Mouse (Mus musculus): ENCODE results near the gene Plpp7. TPM values are rescaled to one million over a fixed set of nuclear protein-coding genes. Genes with fewer than 3 reads are reported as not detected.

The Plpp7 gene
- polyA plus RNA-seq, 1 experiment from 2014 or later = 2.1 TPM

DNA sequence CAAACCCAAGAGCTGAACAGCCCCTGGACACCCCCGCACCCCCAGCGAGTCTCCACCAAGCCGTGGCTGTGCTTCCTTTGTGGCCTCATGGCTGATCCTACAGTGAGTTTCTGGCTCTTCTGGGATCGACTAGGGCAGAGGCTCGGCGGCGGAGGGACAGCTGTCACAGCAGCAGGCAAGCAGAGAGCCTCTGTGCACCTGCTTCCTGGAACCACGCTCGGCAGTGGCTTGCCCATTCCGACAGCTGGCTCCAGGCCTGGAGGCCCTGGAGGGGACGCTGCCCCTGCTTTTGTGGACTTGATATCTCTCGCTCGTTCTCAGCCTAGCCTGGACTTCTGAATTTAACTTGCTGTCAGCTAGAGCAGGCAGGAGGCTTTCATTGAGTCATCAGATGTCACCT, 30.4 kb upstream of the Plpp7 start:
- Histone ChIP-seq H3K9me3 (replicated peaks; ENCODE audit: control insufficient read depth, low read length) (no peaks in the 10 kb centered on the region), H3K4me2 (ENCODE audit: low read depth, low read length) (no peak overlapping the region), H3K36me3 (ENCODE audit: control insufficient read depth, insufficient read depth) (peaks cover 22% of the 10 kb centered on the region), H3K4me1 (ENCODE audit: control insufficient read depth, low read depth, low read length) (peaks cover 42% of the 10 kb centered on the region), H3K9ac (ENCODE audit: low read depth, low read length) (no peak overlapping the region), H3K27me3 (ENCODE audit: control insufficient read depth, insufficient read depth, low read depth, low read length) (no peaks in the 10 kb centered on the region), H3K27ac (ENCODE audit: low read length) (peak overlapping the region; percentile 30), H3K4me3 (ENCODE audit: low read depth, low read length) (no peak overlapping the region)
- ATAC-seq (ENCODE audit: low read depth) = no peak
- 50% methylated on average over 13 of the region's 13 CpGs for WGBS (ENCODE audit: insufficient replicate concordance)

DNA sequence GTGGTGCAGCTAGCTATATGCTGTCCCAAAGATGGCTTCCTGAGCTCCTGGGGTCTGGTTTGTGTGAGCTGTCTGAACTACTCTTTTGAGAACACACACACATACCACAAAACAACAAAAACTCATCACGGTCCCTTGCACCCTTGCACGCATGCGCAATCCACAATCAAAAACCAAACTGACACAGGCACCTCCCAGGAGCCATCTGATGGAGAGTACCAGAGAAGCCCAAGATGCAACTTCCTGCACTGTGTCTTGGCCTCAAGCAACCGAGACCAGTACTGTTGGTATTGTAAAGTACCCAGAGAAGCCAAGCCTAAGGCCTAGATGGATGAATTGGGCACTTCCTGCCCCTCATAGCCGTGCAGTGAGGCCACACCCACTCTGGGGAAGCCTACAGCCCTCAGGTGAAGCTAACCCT, 29.9 kb upstream of the Plpp7 start:
- H3K9me3 ChIP-seq (replicated peaks; ENCODE audit: control insufficient read depth, low read length) = no peaks in the 10 kb centered on the region
- H3K27ac ChIP-seq (ENCODE audit: low read length) = peak overlapping the region; percentile 20; the same call in 1 of the 2 replicates
- no peak for ATAC-seq (ENCODE audit: low read depth)
- no peak overlapping the region for H3K4me3 ChIP-seq (ENCODE audit: low read depth, low read length)
- H3K4me1 ChIP-seq (ENCODE audit: control insufficient read depth, low read depth, low read length) = peaks cover 41% of the 10 kb centered on the region
- H3K27me3 ChIP-seq (ENCODE audit: control insufficient read depth, insufficient read depth, low read depth, low read length) = no peaks in the 10 kb centered on the region
- 63% methylated on average over 5 of the region's 5 CpGs for WGBS (ENCODE audit: insufficient replicate concordance)
- H3K36me3 ChIP-seq (ENCODE audit: control insufficient read depth, insufficient read depth) = peaks cover 22% of the 10 kb centered on the region
- H3K4me2 ChIP-seq (ENCODE audit: low read depth, low read length) = no peak overlapping the region
- H3K9ac ChIP-seq (ENCODE audit: low read depth, low read length) = no peak overlapping the region

DNA sequence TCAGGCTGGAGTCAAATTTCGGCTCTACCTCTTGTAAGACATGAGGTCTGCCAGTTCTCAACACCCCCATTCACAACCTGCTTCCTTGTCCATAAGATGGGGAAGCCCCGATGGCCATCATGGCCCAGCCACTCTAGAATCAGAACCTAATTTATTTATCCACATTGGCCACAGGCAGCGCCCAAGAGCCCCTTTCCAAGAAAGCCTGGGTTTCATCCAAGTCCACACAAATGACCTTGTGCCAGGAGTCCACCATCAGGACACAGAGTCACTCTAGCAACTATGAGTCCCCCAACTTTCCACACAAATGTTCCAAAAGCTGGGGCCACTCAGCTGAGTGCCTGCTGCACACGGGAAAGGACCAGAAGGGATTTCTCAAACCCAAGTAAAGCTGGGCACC, 29.3 kb upstream of the Plpp7 start:
- Histone ChIP-seq H3K9ac (ENCODE audit: low read depth, low read length) (no peak overlapping the region), H3K27ac (ENCODE audit: low read length) (no peak overlapping the region), H3K4me1 (ENCODE audit: control insufficient read depth, low read depth, low read length) (peaks cover 35% of the 10 kb centered on the region), H3K9me3 (replicated peaks; ENCODE audit: control insufficient read depth, low read length) (no peaks in the 10 kb centered on the region), H3K36me3 (ENCODE audit: control insufficient read depth, insufficient read depth) (peaks cover 22% of the 10 kb centered on the region), H3K27me3 (ENCODE audit: control insufficient read depth, insufficient read depth, low read depth, low read length) (no peaks in the 10 kb centered on the region), H3K4me2 (ENCODE audit: low read depth, low read length) (no peak overlapping the region), H3K4me3 (ENCODE audit: low read depth, low read length) (no peak overlapping the region)
- WGBS (ENCODE audit: insufficient replicate concordance) = 82% methylated on average over 4 of the region's 4 CpGs
- no peak for ATAC-seq (ENCODE audit: low read depth)

DNA sequence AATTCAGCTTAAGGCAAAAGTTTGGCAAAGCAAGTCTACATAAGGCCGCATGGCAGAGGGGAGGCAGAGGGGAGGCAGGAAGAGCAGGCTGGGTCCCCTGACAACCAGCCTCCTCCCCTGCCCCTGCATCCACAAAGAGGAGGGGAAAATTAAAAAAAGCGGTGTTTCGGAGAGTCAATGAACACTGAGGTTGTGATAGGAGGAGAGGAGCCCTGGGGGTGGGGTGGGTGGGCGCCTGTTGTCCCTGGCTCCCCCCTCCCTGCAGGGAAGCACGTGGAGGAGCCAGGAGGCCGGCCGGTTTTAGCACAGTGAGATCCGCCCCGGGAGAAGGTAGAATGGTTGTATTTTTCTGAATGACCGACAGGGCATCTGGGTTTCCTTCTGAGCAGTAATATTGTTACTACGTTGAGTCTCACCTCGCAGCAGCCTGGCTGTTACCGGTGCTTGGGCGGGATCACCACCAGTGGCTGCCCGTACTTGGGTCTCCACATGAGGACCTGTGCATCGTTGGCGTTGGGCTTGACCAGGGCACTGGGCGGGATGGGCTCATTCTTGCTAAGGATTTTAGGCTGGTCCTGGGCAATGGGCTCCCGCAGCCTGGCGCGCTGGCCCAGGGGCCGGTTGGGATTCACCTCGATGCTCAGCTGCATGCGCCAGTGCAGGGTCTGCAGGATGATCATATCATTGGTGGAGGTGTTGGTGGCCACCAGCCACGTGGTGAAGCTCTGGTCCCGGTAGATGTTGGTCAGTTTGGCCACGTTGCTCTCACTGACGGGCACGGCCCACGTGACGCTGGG, 26.3 kb upstream of the Plpp7 start:
- H3K36me3 ChIP-seq (ENCODE audit: control insufficient read depth, insufficient read depth) = peaks cover 22% of the 10 kb centered on the region
- H3K4me3 ChIP-seq (ENCODE audit: low read depth, low read length) = no peak overlapping the region
- no peak overlapping the region for H3K9ac ChIP-seq (ENCODE audit: low read depth, low read length)
- no peak overlapping the region for H3K27ac ChIP-seq (ENCODE audit: low read length)
- H3K9me3 ChIP-seq (replicated peaks; ENCODE audit: control insufficient read depth, low read length) = no peaks in the 10 kb centered on the region
- 81% methylated on average over 31 of the region's 31 CpGs for WGBS (ENCODE audit: insufficient replicate concordance)
- no peak overlapping the region for H3K4me2 ChIP-seq (ENCODE audit: low read depth, low read length)
- H3K27me3 ChIP-seq (ENCODE audit: control insufficient read depth, insufficient read depth, low read depth, low read length) = no peaks in the 10 kb centered on the region
- peaks cover 5% of the 10 kb centered on the region for H3K4me1 ChIP-seq (ENCODE audit: control insufficient read depth, low read depth, low read length)
- ATAC-seq (ENCODE audit: low read depth) = no peak

DNA sequence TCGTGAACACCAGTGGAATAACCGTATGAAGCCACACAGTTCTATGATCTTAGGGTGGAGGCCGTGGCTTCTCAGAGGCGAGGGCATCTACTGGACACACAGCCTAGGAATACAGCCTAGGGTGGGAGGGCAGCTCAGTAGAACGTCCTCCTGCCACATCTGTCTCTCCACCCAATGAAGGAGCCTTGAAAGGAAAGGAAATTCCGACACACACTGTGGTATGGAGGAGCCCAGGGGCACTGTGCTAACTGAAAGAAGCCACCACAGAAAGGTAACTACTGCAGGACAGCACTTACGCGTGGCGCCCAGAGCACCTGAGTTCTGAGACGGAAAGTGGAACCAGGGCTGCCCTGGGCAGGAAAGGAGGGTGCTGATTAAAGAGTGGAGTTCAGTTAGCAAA, 24.6 kb upstream of the Plpp7 start:
- H3K27ac ChIP-seq (ENCODE audit: low read length) = no peak overlapping the region
- peaks cover 4% of the 10 kb centered on the region for H3K4me1 ChIP-seq (ENCODE audit: control insufficient read depth, low read depth, low read length)
- peaks cover 21% of the 10 kb centered on the region for H3K36me3 ChIP-seq (ENCODE audit: control insufficient read depth, insufficient read depth)
- H3K27me3 ChIP-seq (ENCODE audit: control insufficient read depth, insufficient read depth, low read depth, low read length) = no peaks in the 10 kb centered on the region
- ATAC-seq (ENCODE audit: low read depth) = no peak
- no peak overlapping the region for H3K9ac ChIP-seq (ENCODE audit: low read depth, low read length)
- no peak overlapping the region for H3K4me3 ChIP-seq (ENCODE audit: low read depth, low read length)
- H3K9me3 ChIP-seq (replicated peaks; ENCODE audit: control insufficient read depth, low read length) = no peaks in the 10 kb centered on the region
- WGBS (ENCODE audit: insufficient replicate concordance) = 87% methylated on average over 10 of the region's 10 CpGs
- no peak overlapping the region for H3K4me2 ChIP-seq (ENCODE audit: low read depth, low read length)

DNA sequence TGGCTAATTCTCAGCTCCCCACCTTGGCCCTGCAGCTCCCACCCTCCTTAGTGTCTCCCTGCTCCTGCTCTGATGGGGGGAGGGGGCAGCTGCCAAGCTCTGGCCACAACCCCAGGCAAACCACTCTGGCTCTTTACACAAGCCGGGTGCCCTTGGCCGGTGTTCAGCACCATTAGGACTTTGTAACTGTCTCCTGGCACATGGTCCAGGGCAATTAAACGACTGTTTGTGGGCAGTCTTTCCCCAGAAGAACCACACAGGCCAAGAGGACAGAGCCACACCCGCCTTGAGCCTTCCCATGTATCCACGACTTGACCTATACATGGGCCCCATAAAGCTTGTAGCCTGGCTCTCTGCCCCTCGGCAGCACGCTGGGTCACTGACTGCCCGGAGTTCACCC, 20.9 kb upstream of the Plpp7 start:
- Histone ChIP-seq H3K9ac (ENCODE audit: low read depth, low read length) (no peak overlapping the region), H3K36me3 (ENCODE audit: control insufficient read depth, insufficient read depth) (peaks cover 3% of the 10 kb centered on the region), H3K27ac (ENCODE audit: low read length) (no peak overlapping the region), H3K4me3 (ENCODE audit: low read depth, low read length) (no peak overlapping the region), H3K4me2 (ENCODE audit: low read depth, low read length) (no peak overlapping the region), H3K9me3 (replicated peaks; ENCODE audit: control insufficient read depth, low read length) (no peaks in the 10 kb centered on the region), H3K27me3 (ENCODE audit: control insufficient read depth, insufficient read depth, low read depth, low read length) (no peaks in the 10 kb centered on the region), H3K4me1 (ENCODE audit: control insufficient read depth, low read depth, low read length) (peaks cover 20% of the 10 kb centered on the region)
- WGBS (ENCODE audit: insufficient replicate concordance) = 67% methylated on average over 8 of the region's 8 CpGs
- ATAC-seq (ENCODE audit: low read depth) = peak; percentile 25; the same call in 1 of the 2 replicates

DNA sequence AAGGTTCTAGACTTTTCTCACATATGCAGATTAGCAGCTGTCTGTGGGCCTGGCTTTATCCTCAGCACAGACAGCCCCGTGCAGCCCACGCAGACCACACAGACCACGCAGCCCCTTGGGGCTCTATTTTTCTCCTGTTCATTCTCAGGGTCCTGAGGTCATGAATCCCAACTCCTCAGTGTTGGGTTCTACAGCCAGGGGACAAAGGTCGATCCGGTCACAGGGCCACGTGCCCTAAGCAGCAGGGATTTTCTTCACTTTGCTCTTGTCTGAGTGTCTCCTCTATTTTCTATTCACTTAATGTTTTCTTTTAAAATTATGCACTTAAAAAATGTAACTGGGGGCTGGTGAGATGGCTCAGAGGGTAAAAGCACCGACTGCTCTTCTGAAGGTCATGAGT, 20.0 kb upstream of the Plpp7 start:
- H3K27me3 ChIP-seq (ENCODE audit: control insufficient read depth, insufficient read depth, low read depth, low read length) = no peaks in the 10 kb centered on the region
- H3K27ac ChIP-seq (ENCODE audit: low read length) = no peak overlapping the region
- no peak overlapping the region for H3K4me2 ChIP-seq (ENCODE audit: low read depth, low read length)
- ATAC-seq (ENCODE audit: low read depth) = no peak
- H3K4me1 ChIP-seq (ENCODE audit: control insufficient read depth, low read depth, low read length) = peaks cover 28% of the 10 kb centered on the region
- H3K36me3 ChIP-seq (ENCODE audit: control insufficient read depth, insufficient read depth) = no peaks in the 10 kb centered on the region
- H3K4me3 ChIP-seq (ENCODE audit: low read depth, low read length) = no peak overlapping the region
- no peaks in the 10 kb centered on the region for H3K9me3 ChIP-seq (replicated peaks; ENCODE audit: control insufficient read depth, low read length)
- WGBS (ENCODE audit: insufficient replicate concordance) = 71% methylated on average over 7 of the region's 7 CpGs
- no peak overlapping the region for H3K9ac ChIP-seq (ENCODE audit: low read depth, low read length)

DNA sequence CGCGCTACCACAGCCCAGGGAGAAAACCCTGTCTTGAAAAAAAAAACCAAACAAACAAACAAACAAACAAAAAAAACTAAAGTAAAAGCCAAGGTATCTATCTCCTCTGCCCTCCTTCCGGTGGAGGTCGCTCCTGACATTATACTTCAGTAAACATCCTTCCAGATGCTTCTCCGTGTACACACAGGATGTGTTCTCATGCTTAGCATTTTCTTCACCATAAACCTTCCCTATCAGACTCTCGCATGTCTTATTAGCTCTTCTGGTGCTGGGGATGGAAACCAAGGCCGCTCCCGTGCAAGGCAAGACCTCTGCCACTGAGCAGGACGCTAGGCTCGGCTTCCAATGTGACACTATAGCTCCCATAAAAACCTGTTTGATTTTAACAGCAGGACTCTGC, 17.6 kb upstream of the Plpp7 start:
- Histone ChIP-seq H3K9ac (ENCODE audit: low read depth, low read length) (no peak overlapping the region), H3K27me3 (ENCODE audit: control insufficient read depth, insufficient read depth, low read depth, low read length) (no peaks in the 10 kb centered on the region), H3K9me3 (replicated peaks; ENCODE audit: control insufficient read depth, low read length) (no peaks in the 10 kb centered on the region), H3K4me1 (ENCODE audit: control insufficient read depth, low read depth, low read length) (peaks cover 36% of the 10 kb centered on the region), H3K4me2 (ENCODE audit: low read depth, low read length) (no peak overlapping the region), H3K36me3 (ENCODE audit: control insufficient read depth, insufficient read depth) (no peaks in the 10 kb centered on the region), H3K27ac (ENCODE audit: low read length) (peak overlapping the region; percentile 48), H3K4me3 (ENCODE audit: low read depth, low read length) (peak overlapping the region; percentile 13)
- WGBS (ENCODE audit: insufficient replicate concordance) = 80% methylated on average over 10 of the region's 10 CpGs
- no peak for ATAC-seq (ENCODE audit: low read depth)

DNA sequence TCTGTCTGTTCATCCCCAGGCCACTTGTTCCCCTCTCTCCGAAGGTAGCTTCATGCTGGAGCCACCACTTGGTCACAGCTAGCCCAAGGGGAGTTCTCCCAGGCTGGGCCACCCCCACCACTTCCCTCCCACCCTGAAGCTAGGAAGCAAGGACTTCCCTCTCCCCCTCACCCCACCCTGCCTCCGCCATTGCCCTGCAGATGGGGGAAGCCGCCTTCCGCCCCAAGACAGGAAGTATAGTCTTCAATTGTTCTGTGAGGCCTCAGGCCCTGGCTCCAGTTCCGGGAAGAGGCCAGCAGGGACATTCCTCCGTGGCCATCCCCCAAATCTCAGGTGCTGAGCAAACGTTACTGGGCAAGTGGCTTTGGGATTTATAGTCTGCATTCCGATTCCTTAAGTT, 16.8 kb upstream of the Plpp7 start:
- H3K27me3 ChIP-seq (ENCODE audit: control insufficient read depth, insufficient read depth, low read depth, low read length) = no peaks in the 10 kb centered on the region
- H3K4me1 ChIP-seq (ENCODE audit: control insufficient read depth, low read depth, low read length) = peaks cover 36% of the 10 kb centered on the region
- H3K36me3 ChIP-seq (ENCODE audit: control insufficient read depth, insufficient read depth) = no peaks in the 10 kb centered on the region
- peak overlapping the region; percentile 13 for H3K4me3 ChIP-seq (ENCODE audit: low read depth, low read length)
- H3K9me3 ChIP-seq (replicated peaks; ENCODE audit: control insufficient read depth, low read length) = no peaks in the 10 kb centered on the region
- ATAC-seq (ENCODE audit: low read depth) = no peak
- peak overlapping the region; percentile 48 for H3K27ac ChIP-seq (ENCODE audit: low read length)
- no peak overlapping the region for H3K9ac ChIP-seq (ENCODE audit: low read depth, low read length)
- peak overlapping the region; percentile 100 for H3K4me2 ChIP-seq (ENCODE audit: low read depth, low read length)
- 28% methylated on average over 8 of the region's 8 CpGs for WGBS (ENCODE audit: insufficient replicate concordance)

Data from liver, embryonic 16.5 days (tissue).